Mouse (Mus musculus) naive thymus-derived CD4-positive, alpha-beta T cell, adult 5 months (primary cell): ENCODE data around the gene Plekhg5. TPM values are rescaled to one million over a fixed set of nuclear protein-coding genes. Genes with fewer than 3 reads are reported as not detected.

Experiments used
- polyA plus RNA-seq: library from polyadenylated mRNA; unstranded; fragments of 100-300 nt; shearing (Covaris generic); gene quantifications from one replicate; pipeline ENCODE4 v1.2.1, GENCODE M21; 2017

Gene Plekhg5
- 1.5 TPM for polyA plus RNA-seq

GRCm38 (mm10) chr4:152072121-152072601, at the start of gene Plekhg5:
TSS of gene Plekhg5 (plus strand) at chr4:152072498.

DNA sequence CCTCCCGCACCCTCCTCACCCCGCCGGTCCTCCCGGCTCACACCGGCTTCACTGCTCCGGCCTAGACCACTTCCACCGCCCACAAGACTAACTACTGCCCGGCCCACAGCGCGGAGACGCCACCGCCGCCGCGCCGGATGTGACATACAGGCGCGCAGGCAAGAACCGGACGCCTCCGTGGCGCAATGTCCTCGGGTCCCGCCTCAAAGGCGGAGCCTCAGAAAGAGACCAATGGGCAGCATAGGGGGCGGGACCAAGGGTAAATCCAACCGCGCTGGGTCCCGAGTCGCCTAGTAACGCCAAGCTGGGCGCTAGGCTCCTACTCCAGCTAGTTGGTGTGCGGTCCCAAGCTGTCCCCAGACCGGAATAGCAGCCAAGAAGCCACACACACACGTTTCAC, 44.8 kb upstream of the Plekhg5 start, which contains the start of gene Zbtb48:
Gene Zbtb48 (minus strand): TSS at position 148 of the 400 bp plus-strand sequence.

DNA sequence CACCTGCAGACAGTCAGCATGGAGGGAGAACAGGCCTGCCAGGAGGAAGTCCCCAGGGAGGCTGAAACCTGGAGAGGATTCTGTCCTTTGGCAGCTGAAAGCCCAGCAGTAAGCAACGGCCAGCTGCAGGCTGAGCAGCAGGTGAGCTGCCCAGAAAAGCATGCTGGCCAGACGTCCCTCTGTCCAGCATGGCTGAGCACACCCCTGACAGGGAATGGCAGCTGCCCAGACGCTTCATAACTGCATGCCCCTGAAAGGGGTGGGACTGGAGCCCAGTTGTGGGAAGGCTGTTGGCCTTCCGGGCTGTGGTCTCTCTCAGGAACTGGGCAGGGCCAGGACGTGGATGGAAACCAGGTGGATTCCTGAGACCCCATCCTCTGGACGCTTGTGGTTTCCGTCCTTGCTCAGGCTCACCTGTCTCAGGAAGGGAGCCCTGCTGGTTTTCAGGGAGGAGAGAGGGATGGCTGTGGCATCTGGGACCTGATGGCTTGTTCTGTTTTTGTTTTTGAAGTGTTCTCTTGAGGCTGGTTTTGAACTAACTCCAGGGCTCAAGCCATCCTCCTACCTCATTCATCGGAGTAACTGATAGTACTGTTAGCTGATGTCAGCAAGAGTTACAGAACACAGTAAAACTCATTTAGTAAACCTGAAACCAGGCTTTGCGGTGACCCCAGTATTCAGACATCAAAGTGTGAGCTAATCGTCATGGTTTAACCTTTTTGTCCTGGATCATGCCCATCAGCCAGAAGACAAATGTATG, 33.9 kb upstream of the Plekhg5 start, which contains the start of gene Tas1r1:
Gene Tas1r1 (minus strand): TSS at position 344 of the 760 bp plus-strand sequence.

DNA sequence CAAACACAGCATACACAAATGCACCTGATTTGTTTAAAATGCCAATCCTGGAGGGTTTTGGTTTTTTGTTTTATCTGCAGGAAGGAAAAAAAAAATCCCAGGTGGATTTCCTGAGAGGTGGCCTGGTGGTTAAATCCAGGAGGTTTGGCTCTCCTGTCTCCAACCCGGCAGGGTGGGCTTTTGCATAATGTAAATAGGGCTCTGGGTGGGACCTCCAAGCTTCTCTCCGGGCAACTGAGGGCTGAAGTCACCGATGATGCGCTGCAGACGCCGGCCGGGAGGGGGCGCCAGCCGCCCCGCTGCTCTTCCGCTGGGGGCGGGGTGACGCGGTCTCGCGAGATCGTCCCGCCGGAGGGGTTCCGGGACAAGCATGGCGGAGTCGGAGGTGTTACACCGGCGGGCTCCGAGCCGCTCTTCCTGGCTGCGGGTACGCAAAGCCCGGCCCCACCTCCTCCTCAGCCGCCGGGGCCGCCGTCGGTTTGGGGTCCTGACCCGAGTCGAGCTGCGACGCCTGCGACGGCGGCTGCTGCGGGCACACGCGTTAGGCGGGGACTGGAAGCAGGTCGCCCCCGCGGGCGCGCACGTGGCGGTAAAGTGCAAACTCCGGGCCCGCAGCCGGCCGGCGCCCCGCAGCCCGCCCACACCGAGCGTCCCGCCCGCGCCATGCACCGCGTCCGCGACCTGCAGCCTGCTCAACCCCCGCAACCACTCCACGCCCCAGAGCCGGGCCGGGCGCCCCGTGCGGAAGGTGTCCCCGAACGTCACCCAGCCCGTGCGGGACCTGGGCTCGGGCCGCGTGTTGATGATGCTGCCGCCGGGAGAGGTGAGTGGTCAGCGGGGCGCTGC, 33.1 kb upstream of the Plekhg5 start, which contains the start of gene Nol9:
Gene Nol9 (plus strand): TSS at position 337 of the 846 bp plus-strand sequence.

GRCm38 (mm10) chr4:152115921-152116612, 43.8 kb downstream of the Plekhg5 start, which contains the start of gene Tnfrsf25:
TSS of gene Tnfrsf25 (plus strand) at chr4:152115934.

DNA sequence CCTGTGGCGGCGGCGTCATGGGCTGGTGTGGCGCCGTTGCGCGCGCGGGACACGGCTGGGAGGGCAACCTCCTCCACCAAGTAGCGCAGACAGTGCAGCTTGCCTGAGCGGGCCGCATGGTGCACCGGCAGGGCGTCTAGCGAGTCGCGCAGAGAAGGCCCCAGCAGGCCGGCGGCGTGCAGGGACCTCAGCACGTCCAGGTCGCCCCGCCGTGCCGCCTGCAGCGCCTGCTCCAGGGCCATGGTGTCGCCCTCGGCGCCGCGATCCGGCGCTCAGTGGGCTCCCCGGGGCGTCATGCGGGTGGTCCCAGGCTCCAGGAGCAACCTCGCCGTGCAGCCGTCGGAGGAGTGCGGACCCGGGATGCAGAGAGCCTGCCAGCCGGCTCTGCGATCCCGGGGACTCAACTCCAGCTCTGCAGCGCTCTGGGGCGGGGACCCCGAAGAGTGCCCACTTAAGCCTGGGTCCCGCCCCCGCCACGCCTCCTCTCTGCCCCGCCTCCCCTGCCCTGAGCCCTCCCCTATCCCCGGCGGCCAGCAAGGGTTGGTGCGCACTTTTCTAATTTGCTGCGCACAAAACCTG, 79.8 kb downstream of the Plekhg5 start, which contains the start of gene Espn:
Gene Espn (minus strand): TSS at position 406 of the 579 bp plus-strand sequence.

GRCm38 (mm10) chr4:152158585-152159284, 86.4 kb downstream of the Plekhg5 start, which contains the start of gene Hes2:
TSS of gene Hes2 (plus strand) at chr4:152158867.

Other genes with a start within 250 kb of the Plekhg5 start
- 41.7 TPM for gene Camta1, start 210.6 kb upstream of the Plekhg5 start, polyA plus RNA-seq
- gene Dnajc11, start 138.8 kb upstream of the Plekhg5 start, polyA plus RNA-seq: 44.9 TPM
- 80.1 TPM for gene Thap3, start 83.5 kb upstream of the Plekhg5 start, polyA plus RNA-seq
- 64.0 TPM for gene Phf13, start 76.2 kb upstream of the Plekhg5 start, polyA plus RNA-seq
- 56.3 TPM for gene Klhl21, start 63.7 kb upstream of the Plekhg5 start, polyA plus RNA-seq
- gene Zbtb48, start 44.8 kb upstream of the Plekhg5 start, polyA plus RNA-seq: 32.4 TPM
- gene Tas1r1, start 33.9 kb upstream of the Plekhg5 start, polyA plus RNA-seq: not detected
- 47.1 TPM for gene Nol9, start 33.2 kb upstream of the Plekhg5 start, polyA plus RNA-seq
- 72.7 TPM for gene Tnfrsf25, start 43.4 kb downstream of the Plekhg5 start, polyA plus RNA-seq
- 9.3 TPM for gene Espn, start 79.9 kb downstream of the Plekhg5 start, polyA plus RNA-seq
- gene Hes2, start 86.4 kb downstream of the Plekhg5 start, polyA plus RNA-seq: not detected
- gene Acot7, start 105.6 kb downstream of the Plekhg5 start, polyA plus RNA-seq: 6.2 TPM
- gene Gpr153, start 201.7 kb downstream of the Plekhg5 start, polyA plus RNA-seq: not detected
- gene Hes3, start 219.2 kb downstream of the Plekhg5 start, polyA plus RNA-seq: not detected
- gene Icmt, start 224.7 kb downstream of the Plekhg5 start, polyA plus RNA-seq: 21.6 TPM
- gene Rnf207, start 246.5 kb downstream of the Plekhg5 start, polyA plus RNA-seq: not detected